In genomic region chr1:93144176-93144575, GRCm38 (mm10) we compare ENCODE assay signal across 30 mouse cellular contexts. TPM values are rescaled to one million over a fixed set of nuclear protein-coding genes. Genes with fewer than 3 reads are reported as not detected.
DNase-seq lines count a peak whose midpoint lies in the region; TF ChIP-seq lines count a peak whose summit lies in the region.
"Had no signal": no experiment of that assay in that cellular context is flagged by ENCODE, and none has a peak within 500 bp of the region (broad histone marks: within the 10 kb centered on the region; RNA-seq: fewer than 3 reads in every experiment).

No protein-coding gene starts in this region.

- H3K36me3 ChIP-seq in heart, embryonic 10.5 days, result no peaks in the 10 kb centered on the region
- H3K36me3 ChIP-seq: limb, embryonic 15.5 days had no signal

- H3K9me3 ChIP-seq in heart, embryonic 10.5 days, result no peaks in the 10 kb centered on the region
- H3K9me3 ChIP-seq: forebrain, embryonic 13.5 days; limb, embryonic 15.5 days; megakaryocyte, embryonic 14.5 days had no signal

- DNase-seq in cerebellum, postnatal 14 days, result peak; percentile 13 to 23
- DNase-seq in cerebellum, adult 2 months, result no peak
- peak; percentile 57 for DNase-seq in left cerebral cortex, postnatal 4 days
- no peak for DNase-seq in left cerebral cortex, postnatal 36 days (ENCODE audit: low spot score in 2 of 2)
- DNase-seq in heart, embryonic 10.5 days (ENCODE audit: low spot score), result no peak
- peak; percentile 57 for DNase-seq in heart, postnatal 4 days
- no peak for DNase-seq in testis, postnatal 10 days (ENCODE audit: low spot score)
- DNase-seq in spleen, adult 12 weeks (ENCODE audit: low spot score), result no peak
- DNase-seq: cerebellum, adult 11-12 months; gastrocnemius, postnatal 10 days; kidney, adult 18-20 months; kidney, postnatal 4 days; lung, embryonic 14.5 days; lung, postnatal 36 days had no signal

- H3K27me3 ChIP-seq in cerebellum, adult 2 months (ENCODE audit: control insufficient read depth, insufficient read depth, low read length), result no peaks in the 10 kb centered on the region
- H3K27me3 ChIP-seq in heart, embryonic 10.5 days (ENCODE audit: insufficient read depth, poor library complexity, severe bottlenecking), result peaks cover 72% of the 10 kb centered on the region
- H3K27me3 ChIP-seq: forebrain, embryonic 13.5 days; limb, embryonic 15.5 days had no signal

- 25% methylated on average over 9 of the region's 9 CpGs for WGBS in cerebellum, adult 2 months
- 73% methylated on average over 9 of the region's 9 CpGs for WGBS in heart, embryonic 10.5 days

- TF ChIP-seq CTCF in cerebellum, adult 2 months (IDR thresholded peaks at IDR 0.05; ENCODE audit: borderline replicate concordance, insufficient read depth, low read depth, low read length), result no peak

- TF ChIP-seq POLR2A in cerebellum, adult 2 months (IDR thresholded peaks at IDR 0.05; ENCODE audit: borderline replicate concordance, insufficient read depth, low read length), result no peak

- intact Hi-C loops in left cerebral cortex, postnatal 4 days (cut with DNase I), result no loop called here
- intact Hi-C loops in left cerebral cortex, postnatal 36 days (cut with DNase I), result no loop called here

- H3K4me3 ChIP-seq in cerebellum, adult 2 months (replicated peaks; ENCODE audit: insufficient read depth, low read depth, low read length), result no peak overlapping the region
- H3K4me3 ChIP-seq in heart, embryonic 10.5 days, result no peak overlapping the region
- H3K4me3 ChIP-seq: forebrain, embryonic 13.5 days; limb, embryonic 15.5 days; megakaryocyte, embryonic 14.5 days had no signal

- no peaks in the 10 kb centered on the region for H3K4me1 ChIP-seq in cerebellum, adult 2 months (ENCODE audit: control insufficient read depth, insufficient read depth, low read length)
- peaks cover 28% of the 10 kb centered on the region for H3K4me1 ChIP-seq in heart, embryonic 10.5 days
- H3K4me1 ChIP-seq: forebrain, embryonic 13.5 days; limb, embryonic 15.5 days; megakaryocyte, embryonic 14.5 days had no signal

- H3K27ac ChIP-seq in cerebellum, adult 2 months (ENCODE audit: insufficient read depth, low read length), result no peak overlapping the region
- peak overlapping the region; percentile 16; the same call in 1 of the 2 replicates for H3K27ac ChIP-seq in heart, embryonic 10.5 days
- H3K27ac ChIP-seq: forebrain, embryonic 13.5 days; limb, embryonic 15.5 days; liver, embryonic 14.5 days; stomach, postnatal 0 days had no signal

RNA-seq across cellular contexts. Expression of gene Agxt, which starts 9.1 kb away (rescaled TPM):
- polyA plus RNA-seq in cerebellum, adult 2 months (2012; rRNA removed), result not detected in 2 replicates
- total RNA-seq in left cerebral cortex, postnatal 4 days (2021), result not detected
- total RNA-seq in left cerebral cortex, postnatal 36 days (2021), result not detected
- 0.50 TPM in 1 of 2 replicates, not detected in the other for polyA plus RNA-seq in heart, embryonic 10.5 days (2016; fragmentation: Nextera tagmentation; extraction: Ambion mirVana)
- total RNA-seq in heart, postnatal 4 days (2021), result not detected
- total RNA-seq: granulocyte monocyte progenitor cell, adult 5-6 weeks; left cerebral cortex, postnatal 14 days; monocyte, adult 5-6 weeks; neutrophil, adult 5-6 weeks had no signal
- polyA plus RNA-seq: embryonic facial prominence, embryonic 14.5 days; forebrain, embryonic 13.5 days; frontal cortex, adult 2 months; hindbrain, embryonic 11.5 days; inflammation-experienced regulatory T-cells, adult 6 months; kidney, embryonic 16.5 days; limb, embryonic 15.5 days; lung, embryonic 14.5 days; urinary bladder, adult 2 months had no signal

RNA-seq across cellular contexts. Expression of gene 2310007B03Rik, which starts 16.6 kb away (rescaled TPM):
- polyA plus RNA-seq in cerebellum, adult 2 months (2012; rRNA removed), result 0.10 TPM in 1 of 2 replicates, not detected in the other
- total RNA-seq in left cerebral cortex, postnatal 4 days (2021), result not detected
- total RNA-seq in left cerebral cortex, postnatal 36 days (2021), result not detected
- polyA plus RNA-seq in heart, embryonic 10.5 days (2016; fragmentation: Nextera tagmentation; extraction: Ambion mirVana), result 0.06 and 0.30 TPM in 2 replicates
- not detected for total RNA-seq in heart, postnatal 4 days (2021)
- total RNA-seq: gastrocnemius, postnatal 10 days; granulocyte monocyte progenitor cell, adult 5-6 weeks; left cerebral cortex, postnatal 14 days; monocyte, adult 5-6 weeks had no signal
- polyA plus RNA-seq: frontal cortex, adult 2 months; inflammation-experienced regulatory T-cells, adult 6 months had no signal

RNA-seq across cellular contexts. Expression of gene Crocc2, which starts 24.3 kb away (rescaled TPM):
- 0.28 and 0.54 TPM in 2 replicates for polyA plus RNA-seq in cerebellum, adult 2 months (2012; rRNA removed)
- total RNA-seq in left cerebral cortex, postnatal 4 days (2021), result under 1 TPM; 0.91 to 0.94 TPM
- under 1 TPM; 0.07 to 0.18 TPM for total RNA-seq in left cerebral cortex, postnatal 36 days (2021)
- polyA plus RNA-seq in heart, embryonic 10.5 days (2016; fragmentation: Nextera tagmentation; extraction: Ambion mirVana), result 0.14 and 0.30 TPM in 2 replicates
- total RNA-seq in heart, postnatal 4 days (2021), result under 1 TPM; 0.45 to 0.48 TPM
- total RNA-seq: granulocyte monocyte progenitor cell, adult 5-6 weeks; monocyte, adult 5-6 weeks; neutrophil, adult 5-6 weeks had no signal
- polyA plus RNA-seq: inflammation-experienced regulatory T-cells, adult 6 months; small intestine, adult 2 months had no signal

RNA-seq across cellular contexts. Expression of gene Kif1a, which starts 42.4 kb away (rescaled TPM):
- polyA plus RNA-seq in cerebellum, adult 2 months (2012; rRNA removed), result 290 and 291 TPM in 2 replicates
- total RNA-seq in left cerebral cortex, postnatal 4 days (2021), result 100 to 1,000 TPM; 715 to 768 TPM
- 100 to 1,000 TPM; 731 to 734 TPM for total RNA-seq in left cerebral cortex, postnatal 36 days (2021)
- polyA plus RNA-seq in heart, embryonic 10.5 days (2016; fragmentation: Nextera tagmentation; extraction: Ambion mirVana), result 5.1 and 5.4 TPM in 2 replicates
- 1 to 10 TPM; 6.2 to 7.5 TPM for total RNA-seq in heart, postnatal 4 days (2021)
- total RNA-seq: granulocyte monocyte progenitor cell, adult 5-6 weeks; monocyte, adult 5-6 weeks; neutrophil, adult 5-6 weeks had no signal
- polyA plus RNA-seq: inflammation-experienced regulatory T-cells, adult 6 months had no signal

Comparison
In these comparisons a context has a peak if more than half of its experiments do, and no peak if none do; other contexts are left out.
1. DNase-seq: peak in cerebellum, postnatal 14 days (2 of 2), left cerebral cortex, postnatal 4 days (single experiment) and heart, postnatal 4 days (single experiment); none in cerebellum, adult 2 months (0 of 2), left cerebral cortex, postnatal 36 days (0 of 2), heart, embryonic 10.5 days (single experiment), testis, postnatal 10 days (single experiment) and spleen, adult 12 weeks (single experiment).